Mouse (Mus musculus): ENCODE data around the gene Tmem219.

The Tmem219 gene

GRCm38 (mm10) chr7:126922624-126923060 is at the start of gene Tmem219:
TSS of gene Tmem219 (minus strand) at chr7:126922917.
- no peak for DNase-seq (ENCODE audit: low spot score in 2 of 2)

- DNase-seq (ENCODE audit: low spot score in 2 of 2): no peak
These were observed 44.6 kb upstream of the Tmem219 start for GRCm38 (mm10) chr7:126967361-126967760.

DNA sequence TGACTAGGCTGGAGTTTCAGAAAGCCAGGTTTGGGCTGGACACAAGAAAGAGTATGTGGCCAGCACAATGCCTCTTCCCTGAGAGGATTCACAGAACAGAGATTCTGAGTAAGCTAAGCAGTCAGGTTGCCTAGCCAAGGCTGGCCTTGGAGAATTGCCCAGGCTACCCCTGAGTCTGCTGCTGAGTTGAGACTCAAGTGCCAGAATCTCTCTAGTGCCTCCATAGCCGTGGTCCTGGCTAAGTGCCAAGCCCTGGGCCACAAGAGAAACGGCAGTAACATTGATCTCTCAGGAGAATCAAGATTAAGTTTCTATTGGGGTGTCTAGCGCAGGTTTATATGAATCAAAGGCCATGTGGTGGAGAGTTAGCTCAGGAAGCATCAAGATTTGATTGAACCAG is 42.9 kb upstream of the Tmem219 start:
- no peak for DNase-seq (ENCODE audit: low spot score in 2 of 2)

DNA sequence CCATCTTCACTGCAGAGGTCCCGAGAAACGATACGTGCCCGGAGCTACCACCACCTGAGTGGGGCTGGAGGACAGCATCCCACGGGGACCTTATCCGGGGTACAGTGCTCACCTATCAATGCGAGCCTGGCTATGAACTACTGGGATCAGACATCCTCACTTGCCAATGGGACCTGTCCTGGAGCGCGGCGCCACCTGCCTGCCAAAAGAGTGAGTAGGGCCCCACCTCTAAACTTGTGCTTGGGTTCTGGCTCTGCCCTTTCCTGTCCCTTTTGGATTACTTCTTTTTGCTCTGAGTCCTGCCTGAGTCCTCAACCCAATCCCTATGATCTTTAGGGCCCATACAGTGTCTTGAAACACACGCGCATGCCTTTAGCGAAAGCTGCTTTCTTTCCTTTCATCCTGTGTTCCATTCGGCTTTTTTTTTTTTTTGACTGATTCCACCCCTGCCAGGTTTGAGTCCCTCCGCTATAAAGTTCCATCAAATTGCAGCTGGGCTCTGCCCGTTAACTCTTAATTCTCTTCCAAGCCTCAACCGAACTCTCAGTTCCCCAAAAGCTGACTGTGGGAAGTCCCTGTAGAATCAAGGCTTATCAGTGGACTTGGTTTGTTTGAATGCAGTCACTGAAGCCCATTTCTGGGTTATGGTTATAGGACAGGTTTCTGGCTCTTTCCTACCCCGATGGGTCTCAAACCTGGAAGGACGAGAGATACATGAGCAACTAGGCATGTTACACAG is 41.0 kb upstream of the Tmem219 start:
- DNase-seq (ENCODE audit: low spot score in 2 of 2): peak in 1 of 2 experiments; percentile 43

DNA sequence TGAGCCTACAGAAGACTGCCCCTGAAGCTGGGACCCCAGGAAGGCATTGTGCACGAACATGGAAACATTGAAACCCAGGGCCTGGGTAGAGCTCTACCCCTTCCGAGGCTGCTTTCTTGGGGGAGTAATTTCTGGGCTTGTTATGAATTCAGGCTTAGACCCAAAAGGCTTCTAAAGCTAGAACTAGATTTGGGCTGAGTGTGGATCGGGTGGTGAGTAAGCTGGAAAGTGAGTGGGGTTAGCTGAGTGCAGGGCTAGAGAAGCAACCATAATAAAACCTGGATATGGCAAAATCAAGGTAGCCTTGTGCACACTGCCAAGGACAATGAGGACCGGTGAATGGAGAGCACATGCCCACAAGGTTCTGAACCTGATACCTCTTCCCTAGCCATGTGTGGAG is 39.2 kb upstream of the Tmem219 start:
- DNase-seq (ENCODE audit: low spot score in 2 of 2): no peak

DNA sequence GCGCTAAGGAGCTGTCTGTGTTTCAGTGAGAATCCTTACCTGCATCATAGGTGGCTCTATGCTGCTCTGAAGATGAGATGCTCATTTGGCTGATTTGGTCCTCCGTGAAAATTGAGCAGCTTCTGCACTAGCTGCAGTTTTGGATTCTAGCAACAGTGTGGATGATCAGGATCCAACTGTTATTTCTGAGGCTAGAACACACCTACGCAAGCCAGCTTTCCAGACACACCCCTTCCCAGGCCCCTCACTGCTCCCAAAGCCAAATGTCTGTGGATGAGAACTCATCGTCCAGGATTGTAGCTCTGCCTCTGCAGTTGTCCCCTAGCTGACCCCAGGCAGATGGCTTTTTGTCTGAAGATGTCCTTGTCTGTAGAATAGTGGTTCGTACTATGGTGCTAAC is 38.4 kb upstream of the Tmem219 start:
- DNase-seq (ENCODE audit: low spot score in 2 of 2): no peak

DNA sequence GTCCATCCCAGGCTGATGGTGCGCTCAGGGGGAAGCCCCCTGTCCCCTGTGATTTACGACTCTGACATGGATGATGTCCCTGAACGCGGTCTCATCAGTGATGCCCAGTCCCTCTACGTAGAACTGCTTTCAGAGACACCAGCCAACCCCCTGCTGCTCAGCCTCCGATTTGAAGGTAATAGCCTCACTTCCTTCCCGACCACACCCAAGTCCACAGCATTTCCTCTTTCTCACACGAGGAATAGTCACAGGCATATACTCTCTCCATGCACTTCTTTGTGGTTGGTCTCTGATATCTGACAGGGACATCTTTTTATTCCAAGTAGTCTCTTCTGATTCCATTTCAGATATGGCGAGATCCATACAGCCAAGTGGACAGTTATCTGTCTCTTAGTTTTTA is 37.1 kb upstream of the Tmem219 start:
- DNase-seq (ENCODE audit: low spot score in 2 of 2): no peak

GRCm38 (mm10) chr7:126955125-126955524 is 32.4 kb upstream of the Tmem219 start:
- DNase-seq (ENCODE audit: low spot score in 2 of 2): no peak

DNA sequence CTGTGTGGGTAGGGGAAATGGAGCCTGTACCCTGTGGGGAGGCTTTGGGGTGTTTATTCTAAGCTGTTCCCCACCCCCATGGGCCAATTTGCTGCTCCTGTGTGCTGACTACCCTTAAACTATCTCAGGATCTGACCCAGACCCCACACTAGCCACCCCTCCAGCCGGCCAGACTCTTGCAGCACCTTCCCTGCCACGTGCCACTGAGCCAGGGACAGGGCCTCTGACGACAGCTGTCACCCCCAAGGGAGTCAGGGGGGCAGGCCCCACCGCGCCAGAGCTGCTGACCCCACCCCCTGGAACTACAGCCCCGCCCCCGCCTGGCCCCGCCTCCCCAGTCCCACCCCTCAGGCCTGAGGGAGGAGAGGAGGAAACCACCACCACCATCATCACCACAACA is 29.9 kb upstream of the Tmem219 start:
- DNase-seq (ENCODE audit: low spot score in 2 of 2): no peak

- no peak for DNase-seq (ENCODE audit: low spot score in 2 of 2)
These were observed 29.0 kb upstream of the Tmem219 start for GRCm38 (mm10) chr7:126951741-126952140.

- no peak for DNase-seq (ENCODE audit: low spot score in 2 of 2)
These were observed 28.2 kb upstream of the Tmem219 start for GRCm38 (mm10) chr7:126950647-126951615.

- DNase-seq (ENCODE audit: low spot score in 2 of 2): peak; percentile 90 to 95
These were observed 27.3 kb upstream of the Tmem219 start, which contains the start of gene Sez6l2 for GRCm38 (mm10) chr7:126949793-126950646. TSS of gene Sez6l2 (plus strand) at chr7:126950563.

DNA sequence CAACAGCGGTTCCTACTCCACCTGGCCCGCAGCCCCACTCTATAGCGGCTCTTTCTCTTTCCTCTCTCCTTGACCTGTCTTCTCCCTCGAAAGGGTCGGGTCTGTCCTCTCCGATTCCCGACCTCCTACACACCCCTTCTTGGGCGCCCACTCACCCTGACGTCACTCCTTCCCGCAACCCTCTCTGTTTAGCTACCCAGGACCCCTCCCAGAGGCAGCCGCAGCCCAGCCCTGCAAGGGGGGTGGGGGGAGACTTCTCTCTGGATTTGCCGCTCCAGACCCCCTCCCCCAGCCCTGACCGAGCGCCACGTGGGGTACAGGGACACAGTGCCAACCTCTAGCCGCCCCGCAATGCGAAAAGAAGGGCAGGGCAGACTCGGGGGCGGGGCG is 26.7 kb upstream of the Tmem219 start, which contains the start of gene Asphd1:
Gene Asphd1 (minus strand): TSS at position 180 of the 390 bp plus-strand sequence.
- DNase-seq (ENCODE audit: low spot score in 2 of 2): no peak

DNA sequence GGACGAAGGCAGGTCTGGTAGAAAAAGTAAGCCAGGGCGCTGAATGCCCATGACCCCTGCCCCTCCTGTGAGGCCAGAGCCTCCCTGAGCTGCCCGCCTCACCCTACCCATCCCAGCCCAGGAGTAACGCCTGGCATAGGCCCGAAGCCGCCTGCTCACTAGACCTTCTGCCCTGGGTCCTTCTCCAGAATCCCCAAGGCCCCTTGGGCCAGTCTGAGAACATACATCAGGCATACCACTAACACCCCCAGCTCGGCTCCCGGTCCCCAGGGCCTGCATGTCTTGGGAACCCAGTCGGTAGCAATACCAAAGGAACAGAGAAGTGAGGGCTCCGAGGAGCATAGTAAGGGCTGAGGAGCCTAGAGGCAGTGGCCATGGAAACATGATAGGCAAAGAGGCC is 25.9 kb upstream of the Tmem219 start:
- no peak for DNase-seq (ENCODE audit: low spot score in 2 of 2)

- DNase-seq (ENCODE audit: low spot score in 2 of 2): peak in 1 of 2 experiments; percentile 69
These were observed 23.8 kb upstream of the Tmem219 start for GRCm38 (mm10) chr7:126946530-126946929.

DNA sequence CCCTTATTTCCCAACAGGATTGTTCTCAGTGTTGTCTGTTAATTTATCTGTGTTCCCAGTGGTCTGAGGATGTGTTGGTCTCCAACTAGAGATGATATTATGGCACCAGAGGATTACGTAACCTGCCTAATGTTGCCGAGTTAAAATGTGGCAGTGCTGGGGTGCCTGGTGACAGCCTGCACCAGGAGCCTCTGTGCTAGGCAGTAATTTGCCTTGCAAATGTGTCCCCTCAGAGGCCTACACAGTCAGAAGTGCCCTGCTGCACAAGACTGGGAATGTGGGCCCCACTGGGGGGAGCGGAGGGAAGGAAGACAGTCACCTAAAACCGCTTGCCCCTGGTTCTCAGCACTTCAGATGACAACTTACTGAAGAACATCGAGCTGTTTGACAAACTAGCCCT is 19.1 kb upstream of the Tmem219 start:
- DNase-seq (ENCODE audit: low spot score in 2 of 2): no peak

- no peak for DNase-seq (ENCODE audit: low spot score in 2 of 2)
These were observed 18.5 kb upstream of the Tmem219 start for GRCm38 (mm10) chr7:126941171-126941570.

GRCm38 (mm10) chr7:126932652-126933051 is 9.9 kb upstream of the Tmem219 start:
- no peak for DNase-seq (ENCODE audit: low spot score in 2 of 2)

- DNase-seq (ENCODE audit: low spot score in 2 of 2): peak in 1 of 2 experiments; percentile 50
These were observed 6.3 kb upstream of the Tmem219 start for GRCm38 (mm10) chr7:126929046-126929445.

- peak; percentile 89 to 96 for DNase-seq (ENCODE audit: low spot score in 2 of 2)
These were observed 5.8 kb upstream of the Tmem219 start, which contains the start of gene Kctd13 for GRCm38 (mm10) chr7:126928384-126929037. TSS of gene Kctd13 (plus strand) at chr7:126928879.

DNA sequence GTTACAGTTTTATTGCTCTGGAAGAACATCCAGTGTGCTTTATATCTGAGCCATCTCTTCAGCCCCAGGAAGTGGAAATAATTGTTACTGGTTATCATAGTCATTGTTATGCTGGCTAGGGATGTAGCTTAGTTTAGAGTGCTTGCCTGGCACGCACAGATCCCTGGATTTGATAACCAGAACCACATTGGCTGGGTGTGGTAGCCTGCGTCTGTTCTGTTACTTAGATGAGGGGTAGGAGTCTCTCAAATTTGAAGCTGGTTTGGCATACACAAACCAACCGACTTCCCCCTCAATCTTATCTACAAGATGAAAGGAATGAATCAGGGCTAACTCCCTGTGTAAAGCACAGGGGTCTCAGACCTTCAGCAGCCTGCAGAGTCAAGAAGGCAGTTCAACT is 3.6 kb upstream of the Tmem219 start:
- no peak for DNase-seq (ENCODE audit: low spot score in 2 of 2)

All from spleen, postnatal 10 days (tissue).